Comparison of ENCODE assay signal across 19 mouse cellular contexts in the genomic region with DNA sequence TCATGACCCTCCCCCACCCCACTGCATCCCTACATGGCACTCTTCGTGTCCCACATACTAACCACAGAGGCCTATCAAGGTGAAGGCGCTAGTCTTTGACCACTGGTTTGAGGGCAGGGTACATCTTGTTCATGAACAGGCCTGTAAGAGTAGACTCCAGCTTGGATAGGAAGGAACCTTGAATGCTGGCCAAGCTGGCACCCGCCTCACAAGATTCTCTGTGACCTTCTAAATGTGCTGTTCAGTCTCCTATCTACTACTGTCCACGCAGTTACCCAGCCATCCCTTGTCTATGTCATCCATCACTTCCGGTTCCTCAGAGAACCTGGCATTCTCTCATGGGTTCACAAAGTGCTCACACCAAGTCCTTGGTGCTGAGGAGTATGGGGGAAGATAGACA. TPM values are rescaled to one million over a fixed set of nuclear protein-coding genes. Genes with fewer than 3 reads are reported as not detected.
A peak's percentile ranks its signal among the peaks of the same experiment; 100 is the strongest.
DNase-seq lines count a peak whose midpoint lies in the region; ATAC-seq lines count a peak whose summit lies in the region.
"Had no signal": no experiment of that assay in that cellular context is flagged by ENCODE, and none has a peak within 500 bp of the region (broad histone marks: within the 10 kb centered on the region; RNA-seq: fewer than 3 reads in every experiment).

No protein-coding gene starts in this region.

- DNase-seq in adrenal gland, adult (ENCODE audit: inconsistent age in 2 of 2, low spot score in 1 of 2): peak; percentile 89
- DNase-seq in adrenal gland, adult 18-20 months (ENCODE audit: low spot score in 2 of 2): no peak
- DNase-seq in ovary, adult 18-20 months (ENCODE audit: low spot score): peak; percentile 77
- no peak for DNase-seq in ovary, postnatal 10 days (ENCODE audit: low spot score)
- DNase-seq in adrenal gland, postnatal 25 days: peak; percentile 69
- DNase-seq in testis, postnatal 10 days (ENCODE audit: low spot score): peak; percentile 58
- DNase-seq in spleen, adult 12 weeks (ENCODE audit: low spot score): no peak
- DNase-seq: B cell, adult 2 months; cerebellum, adult 11 months; cerebellum, adult 9-11 months; cerebellum, postnatal 36 days; heart, adult 2 months had no signal

- no peak for ATAC-seq in granulocyte monocyte progenitor cell, adult 5-6 weeks (replicated peaks; ENCODE audit: poor library complexity, severe bottlenecking)
- ATAC-seq: CD4-positive, CD25-positive, alpha-beta regulatory T cell, adult 4 months; forebrain, embryonic 16.5 days; intestine, embryonic 15.5 days had no signal

RNA-seq across cellular contexts. Expression of a gene that starts 6.0 kb away (rescaled TPM):
- 10 to 100 TPM; 33.0 to 43.5 TPM for total RNA-seq in adrenal gland, adult 18-20 months (2021)
- total RNA-seq in adrenal gland, postnatal 25 days (2021): 23.0 and 24.6 TPM in 2 replicates
- total RNA-seq in granulocyte monocyte progenitor cell, adult 5-6 weeks (2014; fragmentation: Nextera tagmentation): 13.3 and 14.0 TPM in 2 replicates
- 11.5 and 12.6 TPM in 2 replicates for total RNA-seq in granulocyte monocyte progenitor cell, adult 5-6 weeks (2017)

RNA-seq across cellular contexts. Expression of a gene that starts 30.2 kb away (rescaled TPM):
- total RNA-seq in adrenal gland, adult 18-20 months (2021): under 1 TPM; 0.10 to 0.13 TPM
- 0.09 and 3.0 TPM in 2 replicates for total RNA-seq in adrenal gland, postnatal 25 days (2021)
- not detected in 2 replicates for total RNA-seq in granulocyte monocyte progenitor cell, adult 5-6 weeks (2014; fragmentation: Nextera tagmentation)
- total RNA-seq in granulocyte monocyte progenitor cell, adult 5-6 weeks (2017): not detected in 2 replicates
- total RNA-seq: G1E; heart, adult 2 months; heart, postnatal 25 days had no signal

RNA-seq across cellular contexts. Expression of a gene that starts 38.3 kb away (rescaled TPM):
- not detected for total RNA-seq in adrenal gland, adult 18-20 months (2021)
- total RNA-seq in adrenal gland, postnatal 25 days (2021): not detected in 2 replicates
- 11.5 and 16.0 TPM in 2 replicates for total RNA-seq in granulocyte monocyte progenitor cell, adult 5-6 weeks (2014; fragmentation: Nextera tagmentation)
- total RNA-seq in granulocyte monocyte progenitor cell, adult 5-6 weeks (2017): 15.9 and 19.9 TPM in 2 replicates
- total RNA-seq: gastrocnemius, postnatal 4 days; heart, adult 2 months; heart, postnatal 25 days had no signal

Comparison
In these comparisons a context has a peak if more than half of its experiments do, and no peak if none do; other contexts are left out.
1. DNase-seq: peak in adrenal gland, adult (2 of 2), ovary, adult 18-20 months (single experiment), adrenal gland, postnatal 25 days (single experiment) and testis, postnatal 10 days (single experiment); none in adrenal gland, adult 18-20 months (0 of 2), ovary, postnatal 10 days (single experiment) and spleen, adult 12 weeks (single experiment).
2. RNA of a gene that starts 38.3 kb away (total RNA-seq): 11.5 to 19.9 TPM in granulocyte monocyte progenitor cell, adult 5-6 weeks; not detected in adrenal gland, adult 18-20 months and not detected in adrenal gland, postnatal 25 days; every median in the first group is over 10 times any median in the second.